Mouse (Mus musculus): ENCODE measurements around the gene Il20ra. TPM values are rescaled to one million over a fixed set of nuclear protein-coding genes. Genes with fewer than 3 reads are reported as not detected.
A peak's percentile ranks its signal among the peaks of the same experiment; 100 is the strongest.

Gene Il20ra
- total RNA-seq, 1 experiment, result not detected

GRCm38 (mm10) chr10:19693629-19694028 is 18.7 kb upstream of the Il20ra start:
- Histone ChIP-seq H3K4me1 (ENCODE audit: control insufficient read depth in 2 of 2, insufficient read depth in 2 of 2, low read length in 2 of 2, poor library complexity in 1 of 2) (no peaks in the 10 kb centered on the region), H3K4me3 (ENCODE audit: insufficient read depth in 1 of 2, low read depth in 1 of 2, low read length in 2 of 2, poor library complexity in 1 of 2, severe bottlenecking in 1 of 2) (no peak overlapping the region)
- in situ Hi-C loops (cut with MboI; ENCODE audit: low sequenced_read_pairs in 2 of 2, unreplicated experiment in 2 of 2), result loop anchor here in 1 of 2 experiments (25.0 kb wide), 1 partner anchor 456 kb away; no protein-coding TSS in a partner anchor

GRCm38 (mm10) chr10:19699331-19699730 is 13.0 kb upstream of the Il20ra start:
- Histone ChIP-seq H3K9me3 (ENCODE audit: control insufficient read depth, insufficient read depth, low read depth, low read length) (no peaks in the 10 kb centered on the region), H3K27ac (ENCODE audit: insufficient read depth, low read depth, low read length, poor library complexity, severe bottlenecking) (no peak overlapping the region), H3K36me3 (ENCODE audit: control insufficient read depth, insufficient read depth, low read length, poor library complexity, severe bottlenecking) (no peaks in the 10 kb centered on the region), H3K9ac (ENCODE audit: insufficient read depth, low read depth, low read length, poor library complexity, severe bottlenecking) (no peak overlapping the region), H3K4me3 (ENCODE audit: insufficient read depth in 1 of 2, low read depth in 1 of 2, low read length in 2 of 2, poor library complexity in 1 of 2, severe bottlenecking in 1 of 2) (no peak overlapping the region), H3K4me1 (ENCODE audit: control insufficient read depth in 2 of 2, insufficient read depth in 2 of 2, low read length in 2 of 2, poor library complexity in 1 of 2) (no peaks in the 10 kb centered on the region)
- no peak for TF ChIP-seq ZC3H11A (IDR thresholded peaks at IDR 0.05; ENCODE audit: borderline replicate concordance, low read depth, low read length)
- no peak for TF ChIP-seq MAFK (IDR thresholded peaks at IDR 0.05; ENCODE audit: insufficient read depth, low read depth, low read length)
- TF ChIP-seq HCFC1 (IDR thresholded peaks at IDR 0.05; ENCODE audit: borderline replicate concordance, insufficient read depth, low read length), result no peak
- TF ChIP-seq ZNF384 (IDR thresholded peaks at IDR 0.05; ENCODE audit: low read depth, low read length), result no peak
- no peak for TF ChIP-seq CHD2 (IDR thresholded peaks at IDR 0.05; ENCODE audit: low read depth, low read length)
- no peak for DNase-seq (ENCODE audit: low read depth, low spot score)
- in situ Hi-C loops (cut with MboI; ENCODE audit: low sequenced_read_pairs in 2 of 2, unreplicated experiment in 2 of 2), result loop anchor here in 1 of 2 experiments (25.0 kb wide), 1 partner anchor 462 kb away; no protein-coding TSS in a partner anchor

More at GRCm38 (mm10) chr10:19693629-19694028, 18.7 kb upstream of the Il20ra start:
- Histone ChIP-seq H3K9ac (ENCODE audit: insufficient read depth, low read depth, low read length, poor library complexity, severe bottlenecking) (no peak overlapping the region), H3K9me3 (ENCODE audit: control insufficient read depth, insufficient read depth, low read depth, low read length) (no peaks in the 10 kb centered on the region), H3K36me3 (ENCODE audit: control insufficient read depth, insufficient read depth, low read length, poor library complexity, severe bottlenecking) (no peaks in the 10 kb centered on the region), H3K27ac (ENCODE audit: insufficient read depth, low read depth, low read length, poor library complexity, severe bottlenecking) (no peak overlapping the region)
- DNase-seq (ENCODE audit: low read depth, low spot score), result no peak
- TF ChIP-seq ZC3H11A (IDR thresholded peaks at IDR 0.05; ENCODE audit: borderline replicate concordance, low read depth, low read length) (0 out of 2 replicates have a peak, but pooled peaks have one; percentile 12), CHD2 (IDR thresholded peaks at IDR 0.05; ENCODE audit: low read depth, low read length) (no peak)

- in situ Hi-C loops (cut with MboI; ENCODE audit: low sequenced_read_pairs in 2 of 2, unreplicated experiment in 2 of 2), result loop anchor here (25.0 kb wide), 3 partner anchors 208 to 408 kb away; partner anchors contain the start of gene Pex7 (in 1 of the 2)
- Histone ChIP-seq H3K9ac (ENCODE audit: insufficient read depth, low read depth, low read length, poor library complexity, severe bottlenecking) (no peak overlapping the region), H3K4me1 (ENCODE audit: control insufficient read depth in 2 of 2, insufficient read depth in 2 of 2, low read length in 2 of 2, poor library complexity in 1 of 2) (no peaks in the 10 kb centered on the region), H3K27ac (ENCODE audit: insufficient read depth, low read depth, low read length, poor library complexity, severe bottlenecking) (no peak overlapping the region), H3K9me3 (ENCODE audit: control insufficient read depth, insufficient read depth, low read depth, low read length) (no peaks in the 10 kb centered on the region), H3K36me3 (ENCODE audit: control insufficient read depth, insufficient read depth, low read length, poor library complexity, severe bottlenecking) (no peaks in the 10 kb centered on the region), H3K4me3 (ENCODE audit: insufficient read depth in 1 of 2, low read depth in 1 of 2, low read length in 2 of 2, poor library complexity in 1 of 2, severe bottlenecking in 1 of 2) (no peak overlapping the region)
- no peak for DNase-seq (ENCODE audit: low read depth, low spot score)
- TF ChIP-seq MAFK (IDR thresholded peaks at IDR 0.05; ENCODE audit: insufficient read depth, low read depth, low read length) (no peak), CHD2 (IDR thresholded peaks at IDR 0.05; ENCODE audit: low read depth, low read length) (no peak), HCFC1 (IDR thresholded peaks at IDR 0.05; ENCODE audit: borderline replicate concordance, insufficient read depth, low read length) (no peak), ZC3H11A (IDR thresholded peaks at IDR 0.05; ENCODE audit: borderline replicate concordance, low read depth, low read length) (no peak), ZNF384 (IDR thresholded peaks at IDR 0.05; ENCODE audit: low read depth, low read length) (no peak)
These were observed 7.9 kb upstream of the Il20ra start for GRCm38 (mm10) chr10:19704445-19704844.

GRCm38 (mm10) chr10:19707768-19708167 is 4.6 kb upstream of the Il20ra start:
- no peak for DNase-seq (ENCODE audit: low read depth, low spot score)
- Histone ChIP-seq H3K36me3 (ENCODE audit: control insufficient read depth, insufficient read depth, low read length, poor library complexity, severe bottlenecking) (no peaks in the 10 kb centered on the region), H3K27ac (ENCODE audit: insufficient read depth, low read depth, low read length, poor library complexity, severe bottlenecking) (no peak overlapping the region), H3K9me3 (ENCODE audit: control insufficient read depth, insufficient read depth, low read depth, low read length) (no peaks in the 10 kb centered on the region), H3K4me3 (ENCODE audit: insufficient read depth in 1 of 2, low read depth in 1 of 2, low read length in 2 of 2, poor library complexity in 1 of 2, severe bottlenecking in 1 of 2) (no peak overlapping the region), H3K4me1 (ENCODE audit: control insufficient read depth in 2 of 2, insufficient read depth in 2 of 2, low read length in 2 of 2, poor library complexity in 1 of 2) (no peaks in the 10 kb centered on the region), H3K9ac (ENCODE audit: insufficient read depth, low read depth, low read length, poor library complexity, severe bottlenecking) (no peak overlapping the region)
- in situ Hi-C loops (cut with MboI; ENCODE audit: low sequenced_read_pairs in 2 of 2, unreplicated experiment in 2 of 2), result loop anchor here (25.0 kb wide), 3 partner anchors 205 to 405 kb away; partner anchors contain the start of gene Pex7 (in 1 of the 2)
- no peak for TF ChIP-seq MAFK (IDR thresholded peaks at IDR 0.05; ENCODE audit: insufficient read depth, low read depth, low read length)
- TF ChIP-seq CHD2 (IDR thresholded peaks at IDR 0.05; ENCODE audit: low read depth, low read length), result no peak
- TF ChIP-seq HCFC1 (IDR thresholded peaks at IDR 0.05; ENCODE audit: borderline replicate concordance, insufficient read depth, low read length), result no peak
- no peak for TF ChIP-seq ZNF384 (IDR thresholded peaks at IDR 0.05; ENCODE audit: low read depth, low read length)
- no peak for TF ChIP-seq ZC3H11A (IDR thresholded peaks at IDR 0.05; ENCODE audit: borderline replicate concordance, low read depth, low read length)

All from ES-E14 (cell line).